Mouse (Mus musculus) liver (tissue): ENCODE measurements around the gene Tox4.
A peak's percentile ranks its signal among the peaks of the same experiment; 100 is the strongest.

Experiments
- DNase-seq: peaks from one replicate; pipeline ENCODE4 v3.0.0-alpha.2; 2020; ENCODE audit warnings: mixed read lengths

Tox4 gene

GRCm38 (mm10) chr14:52313931-52314807 lies 35.2 kb downstream of the Tox4 start:
- no peak for DNase-seq

GRCm38 (mm10) chr14:52314808-52315150 lies 35.8 kb downstream of the Tox4 start:
- no peak for DNase-seq

- no peak for DNase-seq
Observed at GRCm38 (mm10) chr14:52315283-52315780, 36.4 kb downstream of the Tox4 start.

- DNase-seq = peak; percentile 65
Observed at GRCm38 (mm10) chr14:52315792-52316440, 37.0 kb downstream of the Tox4 start.

- DNase-seq = no peak
Observed at GRCm38 (mm10) chr14:52316441-52317225, 37.7 kb downstream of the Tox4 start.

GRCm38 (mm10) chr14:52319361-52319760 lies 40.4 kb downstream of the Tox4 start:
- no peak for DNase-seq

- DNase-seq = no peak
Observed at GRCm38 (mm10) chr14:52325890-52326289, 46.9 kb downstream of the Tox4 start.

- DNase-seq = no peak
Observed at GRCm38 (mm10) chr14:52327375-52327901, 48.5 kb downstream of the Tox4 start.

GRCm38 (mm10) chr14:52327910-52328812 lies 49.2 kb downstream of the Tox4 start, which contains the start of gene Sall2:
Gene Sall2, minus strand, starts transcription at chr14:52328762.
- DNase-seq = no peak

- DNase-seq = no peak
Observed at GRCm38 (mm10) chr14:52331069-52331750, 52.3 kb downstream of the Tox4 start.

GRCm38 (mm10) chr14:52332171-52332570 lies 53.2 kb downstream of the Tox4 start:
- no peak for DNase-seq

GRCm38 (mm10) chr14:52338751-52339511 lies 60.0 kb downstream of the Tox4 start:
- DNase-seq = peak; percentile 43

- no peak for DNase-seq
Observed at GRCm38 (mm10) chr14:52339512-52339852, 60.5 kb downstream of the Tox4 start.
